Mouse (Mus musculus) C2C12 (cell line): Measurements from ENCODE around the gene Prrxl1.

Source experiments
- CEBPB ChIP-seq: IDR thresholded peaks from one replicate; pipeline ENCODE4 v1.6.1; 2011; ENCODE audit warnings: low read depth, mild to moderate bottlenecking, control low read depth, moderate library complexity
- CTCF ChIP-seq: IDR thresholded peaks from one replicate; pipeline ENCODE4 v1.5.1; 2011; ENCODE audit not compliant: control insufficient read depth, insufficient read depth, insufficient read length
- FOSL1 ChIP-seq: IDR thresholded peaks from one replicate; pipeline ENCODE4 v1.8.0; 2011; ENCODE audit warnings: mild to moderate bottlenecking, low read length; ENCODE audit not compliant: poor library complexity, insufficient read depth, severe bottlenecking
- MAX ChIP-seq: IDR thresholded peaks from one replicate; pipeline ENCODE4 v1.6.1; 2011; ENCODE audit warnings: mild to moderate bottlenecking, control low read depth
- MYOG ChIP-seq: IDR thresholded peaks from one replicate; pipeline ENCODE4 v1.6.1; 2011; ENCODE audit not compliant: control insufficient read depth, insufficient read length; ENCODE audit errors: extremely low read depth
- USF1 ChIP-seq: IDR thresholded peaks from one replicate; pipeline ENCODE4 v1.6.1; 2011; ENCODE audit warnings: low read depth, mild to moderate bottlenecking, control low read depth, moderate library complexity

- no peak for TF ChIP-seq CEBPB
- no peak for TF ChIP-seq CTCF
- no peak for TF ChIP-seq USF1
- TF ChIP-seq MAX, result no peak
- TF ChIP-seq MYOG, result no peak
- no peak for TF ChIP-seq FOSL1
Observed at GRCm38 (mm10) chr14:32590377-32590776, 8.8 kb upstream of the Prrxl1 start.
